Mouse (Mus musculus): ENCODE data around the gene Rnpepl1. TPM values are rescaled to one million over a fixed set of nuclear protein-coding genes. Genes with fewer than 3 reads are reported as not detected.

Rnpepl1 gene
- polyA plus RNA-seq, 1 experiment = 249 TPM

GRCm38 (mm10) chr1:92905703-92906310, 4.8 kb upstream of the Rnpepl1 start:
- no peak for DNase-seq
- 90% methylated on average over 2 of the region's 2 CpGs for WGBS
- Histone ChIP-seq H3K4me3 (replicated peaks; ENCODE audit: extremely low read depth, low read depth, low read length) (no peak overlapping the region), H3K4me1 (ENCODE audit: control insufficient read depth, insufficient read depth, low read length) (peaks cover 17% of the 10 kb centered on the region)
- TF ChIP-seq POLR2A (IDR thresholded peaks at IDR 0.05; ENCODE audit: borderline replicate concordance, extremely low read depth, low read depth, low read length) = no peak
- TF ChIP-seq CTCF (IDR thresholded peaks at IDR 0.05; ENCODE audit: insufficient read depth, low read length) = no peak

- Histone ChIP-seq H3K4me1 (ENCODE audit: control insufficient read depth, insufficient read depth, low read length) (peaks cover 21% of the 10 kb centered on the region), H3K4me3 (replicated peaks; ENCODE audit: extremely low read depth, low read depth, low read length) (peak within 1 kb of the TSS; percentile 73)
- under 1% methylated on average over 81 of the region's 81 CpGs for WGBS
- TF ChIP-seq CTCF (IDR thresholded peaks at IDR 0.05; ENCODE audit: insufficient read depth, low read length) (0 out of 2 replicates have a peak, but pooled peaks have one; percentile 30), POLR2A (IDR thresholded peaks at IDR 0.05; ENCODE audit: borderline replicate concordance, extremely low read depth, low read depth, low read length) (peak; percentile 59; the same call in 1 of the 2 replicates)
- DNase-seq = peak; percentile 84
These were observed 3.6 kb upstream of the Rnpepl1 start, which contains the start of gene Dusp28 for GRCm38 (mm10) chr1:92906779-92907631. Dusp28 (plus strand) TSS chr1:92906981.

DNA sequence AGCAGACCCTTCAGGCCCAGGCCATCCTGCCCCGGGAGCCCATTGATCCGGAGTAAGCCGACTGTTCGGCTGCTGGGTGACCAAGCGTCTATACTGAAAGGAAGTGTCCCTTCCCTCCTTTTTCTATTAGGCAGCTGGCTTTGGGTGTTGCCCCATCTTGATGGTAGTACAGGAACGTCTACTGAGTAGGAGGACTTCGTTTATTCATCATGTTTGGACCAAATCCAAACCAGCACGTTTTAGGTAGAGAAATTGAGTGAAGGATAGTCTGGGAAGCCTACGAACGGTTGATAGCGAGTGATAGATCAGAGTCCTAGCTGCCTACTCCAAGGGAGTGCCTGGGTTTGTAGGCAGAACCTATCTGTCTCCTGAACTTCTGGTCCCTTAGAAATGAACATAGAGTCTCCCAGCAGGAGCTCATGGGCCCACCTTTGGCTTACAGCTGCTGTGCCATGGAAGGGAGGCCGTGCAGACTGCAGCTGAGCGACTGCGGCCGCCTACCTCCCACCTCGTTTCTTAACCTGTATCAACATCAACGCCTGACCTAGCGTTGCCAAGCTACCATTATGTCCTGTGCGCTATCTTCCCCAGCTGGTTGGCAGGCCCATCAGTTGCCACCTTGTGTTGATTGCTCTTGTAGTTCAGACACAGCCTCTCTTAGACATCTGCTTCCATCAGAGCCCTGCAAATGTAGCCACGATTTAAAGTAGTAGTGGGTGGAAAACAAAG, 2.8 kb upstream of the Rnpepl1 start:
- peak overlapping the region; percentile 73 for H3K4me3 ChIP-seq (replicated peaks; ENCODE audit: extremely low read depth, low read depth, low read length)
- H3K4me1 ChIP-seq (ENCODE audit: control insufficient read depth, insufficient read depth, low read length) = peaks cover 26% of the 10 kb centered on the region
- no peak for DNase-seq
- TF ChIP-seq POLR2A (IDR thresholded peaks at IDR 0.05; ENCODE audit: borderline replicate concordance, extremely low read depth, low read depth, low read length) (no peak), CTCF (IDR thresholded peaks at IDR 0.05; ENCODE audit: insufficient read depth, low read length) (no peak)
- 43% methylated on average over 20 of the region's 20 CpGs for WGBS

- no peak for DNase-seq
- TF ChIP-seq POLR2A (IDR thresholded peaks at IDR 0.05; ENCODE audit: borderline replicate concordance, extremely low read depth, low read depth, low read length) (no peak), CTCF (IDR thresholded peaks at IDR 0.05; ENCODE audit: insufficient read depth, low read length) (no peak)
- Histone ChIP-seq H3K4me1 (ENCODE audit: control insufficient read depth, insufficient read depth, low read length) (peaks cover 25% of the 10 kb centered on the region), H3K4me3 (replicated peaks; ENCODE audit: extremely low read depth, low read depth, low read length) (no peak overlapping the region)
- 99% methylated on average over 3 of the region's 3 CpGs for WGBS
These were observed 1.9 kb upstream of the Rnpepl1 start for GRCm38 (mm10) chr1:92908664-92909063.

DNA sequence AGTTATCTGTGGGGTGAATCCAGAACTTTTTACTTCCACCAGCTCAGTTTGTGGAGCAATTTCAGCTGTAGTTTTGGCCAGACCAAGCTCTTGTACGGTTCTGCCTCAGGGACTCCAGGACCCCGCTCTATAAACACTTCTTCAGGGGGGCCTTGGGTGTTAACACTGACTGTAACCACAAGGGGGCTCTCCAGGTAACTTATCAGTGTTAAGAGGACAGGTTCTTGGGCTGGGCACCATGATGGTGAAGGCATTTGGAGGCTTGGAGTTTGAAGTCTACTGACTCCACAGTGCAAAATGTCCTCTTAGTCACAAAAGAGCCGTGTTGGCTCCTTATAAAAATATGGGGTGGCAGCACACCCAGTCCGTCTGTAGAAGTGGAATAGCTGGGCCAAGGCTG, 1.5 kb upstream of the Rnpepl1 start:
- 65% methylated on average over 4 of the region's 4 CpGs for WGBS
- no peak overlapping the region for H3K4me3 ChIP-seq (replicated peaks; ENCODE audit: extremely low read depth, low read depth, low read length)
- TF ChIP-seq CTCF (IDR thresholded peaks at IDR 0.05; ENCODE audit: insufficient read depth, low read length) = no peak
- TF ChIP-seq POLR2A (IDR thresholded peaks at IDR 0.05; ENCODE audit: borderline replicate concordance, extremely low read depth, low read depth, low read length) = no peak
- no peak for DNase-seq
- H3K4me1 ChIP-seq (ENCODE audit: control insufficient read depth, insufficient read depth, low read length) = peaks cover 25% of the 10 kb centered on the region

DNA sequence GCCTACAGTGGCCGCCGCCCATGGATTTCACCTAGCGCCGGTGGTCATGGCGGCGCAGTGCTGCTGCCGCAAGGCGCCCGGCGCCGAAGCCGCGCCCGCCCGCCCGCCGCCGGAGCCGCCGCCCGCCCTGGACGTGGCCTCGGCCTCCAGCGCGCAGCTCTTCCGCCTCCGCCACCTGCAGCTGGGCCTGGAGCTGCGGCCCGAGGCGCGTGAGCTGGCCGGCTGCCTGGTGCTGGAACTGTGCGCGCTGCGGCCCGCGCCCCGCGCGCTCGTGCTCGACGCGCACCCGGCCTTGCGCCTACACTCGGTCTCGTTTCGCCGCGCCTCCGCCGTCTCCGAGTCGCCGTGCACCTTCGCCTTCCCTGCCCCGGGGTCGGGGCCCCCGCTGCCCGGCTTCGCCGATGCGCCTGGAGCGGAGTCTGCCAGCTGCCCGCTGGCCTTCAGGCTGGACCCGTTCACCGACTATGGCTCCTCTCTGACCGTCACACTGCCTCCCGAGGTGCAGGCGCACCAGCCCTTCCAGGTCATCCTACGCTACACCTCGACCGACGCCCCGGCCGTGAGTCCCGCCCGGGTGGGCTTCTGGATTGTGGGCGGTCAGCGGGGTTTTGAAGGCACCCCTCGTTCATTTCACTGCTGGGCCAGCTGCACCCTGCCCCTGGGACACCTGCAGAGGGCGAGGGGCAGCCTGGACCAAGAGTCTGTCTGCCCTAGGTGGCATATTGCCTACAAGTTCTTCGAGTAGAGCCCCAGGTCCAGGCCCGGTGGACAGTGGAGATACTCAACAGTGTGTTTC, 540 bp downstream of the Rnpepl1 start:
- peak; percentile 60 for DNase-seq
- TF ChIP-seq POLR2A (IDR thresholded peaks at IDR 0.05; ENCODE audit: borderline replicate concordance, extremely low read depth, low read depth, low read length) (peak; percentile 17; the same call in 1 of the 2 replicates), CTCF (IDR thresholded peaks at IDR 0.05; ENCODE audit: insufficient read depth, low read length) (no peak)
- Histone ChIP-seq H3K4me1 (ENCODE audit: control insufficient read depth, insufficient read depth, low read length) (peaks cover 25% of the 10 kb centered on the region), H3K4me3 (replicated peaks; ENCODE audit: extremely low read depth, low read depth, low read length) (peak overlapping the region; percentile 79)
- 1% methylated on average over 79 of the region's 85 CpGs for WGBS

DNA sequence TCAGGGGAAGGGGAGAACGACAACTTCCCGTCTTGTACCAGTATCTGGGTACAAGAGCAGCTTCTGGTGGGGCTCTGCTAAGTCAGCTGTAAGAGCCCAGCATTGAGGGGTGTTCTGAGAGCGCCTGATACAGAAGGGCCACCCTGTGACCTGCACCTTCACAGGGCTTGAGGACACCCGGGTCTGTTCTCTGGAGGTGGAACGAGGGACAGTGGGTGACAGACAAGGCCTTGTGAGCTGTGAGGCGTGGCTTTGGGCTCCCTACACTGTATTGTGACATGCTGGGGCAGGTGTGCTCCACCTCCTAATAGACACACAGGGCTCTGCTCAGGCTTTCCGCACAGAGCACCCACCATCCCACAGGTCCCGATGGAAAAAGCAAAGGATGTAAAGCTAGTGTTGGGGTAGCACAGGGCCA, 1.1 kb downstream of the Rnpepl1 start:
- 28% methylated on average over 8 of the region's 8 CpGs for WGBS
- TF ChIP-seq POLR2A (IDR thresholded peaks at IDR 0.05; ENCODE audit: borderline replicate concordance, extremely low read depth, low read depth, low read length) = no peak
- no peak for TF ChIP-seq CTCF (IDR thresholded peaks at IDR 0.05; ENCODE audit: insufficient read depth, low read length)
- Histone ChIP-seq H3K4me1 (ENCODE audit: control insufficient read depth, insufficient read depth, low read length) (peaks cover 25% of the 10 kb centered on the region), H3K4me3 (replicated peaks; ENCODE audit: extremely low read depth, low read depth, low read length) (peak overlapping the region; percentile 79)
- DNase-seq = no peak

DNA sequence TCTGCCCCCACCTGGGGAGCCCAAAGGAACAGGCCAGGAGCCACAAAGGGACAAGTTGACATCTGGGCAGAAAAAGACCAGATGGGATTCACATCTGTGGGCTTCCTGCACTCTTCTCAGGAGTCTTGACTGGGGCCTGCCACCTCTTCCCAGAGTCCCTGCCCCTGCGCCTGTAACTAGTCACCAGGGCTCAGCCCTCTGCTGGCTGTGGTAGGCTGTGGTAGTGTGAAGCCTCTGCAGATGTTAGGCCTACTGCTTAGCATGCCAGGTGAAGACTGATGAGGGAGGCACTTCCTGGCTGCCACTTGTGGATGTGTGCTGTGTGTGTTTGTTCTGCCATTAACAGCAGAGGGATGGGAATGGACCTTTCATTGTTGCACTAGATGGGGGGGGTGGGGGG, 1.7 kb downstream of the Rnpepl1 start:
- Histone ChIP-seq H3K4me1 (ENCODE audit: control insufficient read depth, insufficient read depth, low read length) (peaks cover 25% of the 10 kb centered on the region), H3K4me3 (replicated peaks; ENCODE audit: extremely low read depth, low read depth, low read length) (peak overlapping the region; percentile 79)
- no peak for DNase-seq
- 36% methylated on average over 1 of the region's 1 CpGs for WGBS
- TF ChIP-seq POLR2A (IDR thresholded peaks at IDR 0.05; ENCODE audit: borderline replicate concordance, extremely low read depth, low read depth, low read length) = no peak
- TF ChIP-seq CTCF (IDR thresholded peaks at IDR 0.05; ENCODE audit: insufficient read depth, low read length) = 0 out of 2 replicates have a peak, but pooled peaks have one; percentile 13
